Mouse (Mus musculus): ENCODE results near the gene Syngr1.

DNA sequence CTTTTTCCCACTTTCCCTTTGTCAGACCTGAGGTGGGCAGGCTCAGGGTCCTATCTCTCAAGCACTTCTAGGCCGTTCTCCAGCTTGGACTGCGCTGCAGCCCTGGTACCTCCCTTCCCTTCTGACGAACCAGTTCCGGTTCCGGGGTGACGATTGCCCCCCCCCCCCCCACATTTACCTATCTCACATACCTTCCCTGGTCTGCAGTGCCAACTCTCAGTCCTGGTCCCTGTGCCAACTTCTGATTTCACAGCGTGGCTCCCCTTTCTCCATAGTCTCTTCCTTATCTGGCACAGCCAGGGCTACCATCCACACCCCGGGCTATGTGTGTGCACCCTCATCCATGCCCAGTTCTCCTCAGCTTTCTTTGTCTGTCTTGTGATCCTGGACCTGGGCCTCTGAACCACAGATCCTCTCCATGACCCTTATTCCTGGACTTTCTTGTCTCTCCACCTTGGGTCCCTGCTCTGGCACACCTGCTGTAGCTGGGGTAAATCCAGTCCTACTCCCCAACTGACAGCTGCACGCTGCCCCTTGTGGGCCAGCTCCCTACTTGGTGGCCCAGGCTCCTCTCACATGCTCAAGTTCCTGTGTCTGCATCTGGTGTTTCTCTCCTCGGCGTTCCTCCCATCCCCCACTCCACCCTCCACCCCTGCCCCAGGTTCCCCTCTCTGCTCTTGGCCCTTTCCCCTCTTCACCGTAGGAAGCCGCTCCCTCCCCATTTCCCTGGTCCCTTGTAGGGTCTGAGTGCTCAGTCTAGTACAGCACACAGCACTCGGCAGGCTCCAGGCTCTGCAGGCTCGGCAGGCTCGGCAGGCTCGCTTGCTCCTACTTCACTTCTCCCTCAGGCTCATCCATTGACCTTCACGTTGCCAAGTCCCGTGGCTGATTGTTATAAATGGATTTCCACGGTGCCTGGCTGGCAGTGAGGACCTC is 6.1 kb downstream of the Syngr1 start:
- TF ChIP-seq CTCF (conservative IDR thresholded peaks at IDR 0.05; ENCODE audit: insufficient read depth, insufficient read length, low read depth, low read length) (no peak), POLR2A (IDR thresholded peaks at IDR 0.05; ENCODE audit: low read depth, low read length) (no peak)
